Mouse (Mus musculus) bone marrow macrophage, adult 2 months (primary cell): Measurements from ENCODE around the gene Ttll13. TPM values are rescaled to one million over a fixed set of nuclear protein-coding genes. Genes with fewer than 3 reads are reported as not detected.

Experiments used
- H3K27ac ChIP-seq: 2 replicates; pipeline ENCODE4 v1.5.1; 2012; ENCODE audit warnings: low read depth, low read length; ENCODE audit not compliant: insufficient read depth
- H3K4me1 ChIP-seq: 2 replicates; pipeline ENCODE4 v1.6.1; 2012; ENCODE audit warnings: low read length; ENCODE audit not compliant: control insufficient read depth, insufficient read depth
- H3K4me3 ChIP-seq: 2 replicates; pipeline ENCODE4 v1.5.1; 2012; ENCODE audit warnings: mild to moderate bottlenecking, low read length, moderate library complexity; ENCODE audit not compliant: insufficient read depth
- CTCF ChIP-seq: IDR thresholded peaks from 2 replicates; pipeline ENCODE4 v1.5.1; 2012; ENCODE audit warnings: low read depth, mild to moderate bottlenecking, low read length, moderate library complexity
- POLR2A ChIP-seq: IDR thresholded peaks from 2 replicates; pipeline ENCODE4 v1.6.1; 2012; ENCODE audit warnings: mild to moderate bottlenecking, low read depth, low read length, borderline replicate concordance
- polyA plus RNA-seq: library from polyadenylated mRNA; stranded (reverse); fragments of >200 nt; gene quantifications from 2 replicates; pipeline ENCODE4 v1.2.4, GENCODE M21; 2012; ENCODE audit not compliant: missing spikeins, insufficient read depth, insufficient read length

The Ttll13 gene
- polyA plus RNA-seq, 1 experiment, result not detected

GRCm38 (mm10) chr7:80260625-80261371 is 14.6 kb downstream of the Ttll13 start, which contains the start of gene Ngrn:
TSS of gene Ngrn (plus strand) at chr7:80261215.
- TF ChIP-seq CTCF (no peak), POLR2A (no peak)
- H3K4me3 ChIP-seq, result peak within 1 kb of the TSS; percentile 84

GRCm38 (mm10) chr7:80261372-80261990 is 15.3 kb downstream of the Ttll13 start:
- peak overlapping the region; percentile 84 for H3K4me3 ChIP-seq

More at GRCm38 (mm10) chr7:80260625-80261371, 14.6 kb downstream of the Ttll13 start, which contains the start of gene Ngrn:
- Histone ChIP-seq H3K27ac (peak within 1 kb of the TSS; percentile 44), H3K4me1 (peaks cover 10% of the 10 kb centered on the region; the same call in 1 of the 2 replicates)

GRCm38 (mm10) chr7:80264606-80265005 is 18.4 kb downstream of the Ttll13 start:
- Histone ChIP-seq H3K4me3 (no peak overlapping the region), H3K27ac (no peak overlapping the region), H3K4me1 (peaks cover 15% of the 10 kb centered on the region)
- no peak for TF ChIP-seq POLR2A
- no peak for TF ChIP-seq CTCF

More at GRCm38 (mm10) chr7:80261372-80261990, 15.3 kb downstream of the Ttll13 start:
- H3K27ac ChIP-seq, result peak overlapping the region; percentile 44
- TF ChIP-seq POLR2A (no peak), CTCF (no peak)
- peaks cover 10% of the 10 kb centered on the region; the same call in 1 of the 2 replicates for H3K4me1 ChIP-seq

- Histone ChIP-seq H3K27ac (no peak overlapping the region), H3K4me3 (no peak overlapping the region), H3K4me1 (peaks cover 15% of the 10 kb centered on the region)
- no peak for TF ChIP-seq POLR2A
- TF ChIP-seq CTCF, result no peak
Measured at GRCm38 (mm10) chr7:80267764-80268163, 21.6 kb downstream of the Ttll13 start.

GRCm38 (mm10) chr7:80268897-80269750 is 22.9 kb downstream of the Ttll13 start, which contains the start of gene Vps33b:
TSS of gene Vps33b (plus strand) at chr7:80269649.
- Histone ChIP-seq H3K4me1 (peaks cover 16% of the 10 kb centered on the region), H3K4me3 (peak within 1 kb of the TSS; percentile 94), H3K27ac (peak within 1 kb of the TSS; percentile 68)
- TF ChIP-seq POLR2A (no peak), CTCF (no peak)

- peak overlapping the region; percentile 60 for H3K27ac ChIP-seq
- H3K4me3 ChIP-seq, result peak overlapping the region; percentile 94
- peaks cover 16% of the 10 kb centered on the region for H3K4me1 ChIP-seq
- no peak for TF ChIP-seq CTCF
- TF ChIP-seq POLR2A, result no peak
Measured at GRCm38 (mm10) chr7:80269751-80270255, 23.6 kb downstream of the Ttll13 start.

- Histone ChIP-seq H3K4me3 (no peak overlapping the region), H3K4me1 (peaks cover 13% of the 10 kb centered on the region), H3K27ac (no peak overlapping the region)
- TF ChIP-seq POLR2A, result no peak
- TF ChIP-seq CTCF, result no peak
Measured at GRCm38 (mm10) chr7:80273456-80273855, 27.3 kb downstream of the Ttll13 start.

- Histone ChIP-seq H3K27ac (no peak overlapping the region), H3K4me3 (no peak overlapping the region), H3K4me1 (peaks cover 4% of the 10 kb centered on the region)
- no peak for TF ChIP-seq POLR2A
- TF ChIP-seq CTCF, result no peak
Measured at GRCm38 (mm10) chr7:80276374-80276773, 30.2 kb downstream of the Ttll13 start.

- Histone ChIP-seq H3K27ac (no peak overlapping the region), H3K4me3 (no peak overlapping the region), H3K4me1 (no peaks in the 10 kb centered on the region)
- no peak for TF ChIP-seq CTCF
- TF ChIP-seq POLR2A, result no peak
Measured at GRCm38 (mm10) chr7:80280032-80280431, 33.9 kb downstream of the Ttll13 start.
